Mouse (Mus musculus) forebrain, embryonic 11.5 days (tissue): ENCODE measurements around the gene Emg1. TPM values are rescaled to one million over a fixed set of nuclear protein-coding genes. Genes with fewer than 3 reads are reported as not detected.

Experiments
- ATAC-seq: fragments of 200-750 bp; cut with Nextera tagmentation; replicated peaks from 2 replicates; pipeline ENCODE4 v1.8.0; 2017; ENCODE audit warnings: moderate TSS enrichment; ENCODE audit not compliant: low FRiP score
- DNase-seq: peaks from one replicate; pipeline ENCODE4 v3.0.0-alpha.2; 2017; ENCODE audit warnings: low spot score
- H3K27ac ChIP-seq: fragments of 300-500 bp; sonication (generic); 2 replicates; pipeline ENCODE4 v1.5.1; 2014; ENCODE audit warnings: low read depth, low read length
- H3K27me3 ChIP-seq: fragments of 300-500 bp; sonication (generic); 2 replicates; pipeline ENCODE4 v1.6.1; 2014; ENCODE audit warnings: mild to moderate bottlenecking, low read length, mixed read lengths; ENCODE audit not compliant: control insufficient read depth, insufficient read depth
- H3K36me3 ChIP-seq: fragments of 300-500 bp; sonication (generic); 2 replicates; pipeline ENCODE4 v1.6.1; 2014; ENCODE audit warnings: mild to moderate bottlenecking, low read length, moderate library complexity, mixed read lengths; ENCODE audit not compliant: control insufficient read depth, insufficient read depth
- H3K4me1 ChIP-seq: fragments of 300-500 bp; sonication (generic); replicated peaks from 2 replicates; pipeline ENCODE4 v1.6.1; 2014; ENCODE audit warnings: low read length, mixed read lengths; ENCODE audit not compliant: control insufficient read depth, insufficient read depth
- H3K4me2 ChIP-seq: fragments of 300-500 bp; sonication (generic); 2 replicates; pipeline ENCODE4 v1.6.1; 2014; ENCODE audit warnings: low read depth, mild to moderate bottlenecking, low read length, moderate library complexity, mixed read lengths; ENCODE audit not compliant: severe bottlenecking
- H3K4me3 ChIP-seq: fragments of 300-500 bp; sonication (generic); 2 replicates; pipeline ENCODE4 v1.5.1; 2014; ENCODE audit warnings: low read depth, low read length
- H3K9ac ChIP-seq: fragments of 300-500 bp; sonication (generic); 2 replicates; pipeline ENCODE4 v1.6.1; 2014; ENCODE audit warnings: low read length
- H3K9me3 ChIP-seq: fragments of 300-500 bp; sonication (generic); 2 replicates; pipeline ENCODE4 v1.6.1; 2016; ENCODE audit warnings: low read length, mixed read lengths; ENCODE audit not compliant: control insufficient read depth
- WGBS: fragments of 180-500 bp; shearing (Covaris S2); extraction: QIAGEN DNeasy Blood & Tissue Kit; methylation state at CpG from one replicate; pipeline ENCODE4 v1.1.7; 2014; 5-methylcytosine and 5-hydroxymethylcytosine counted together
- polyA plus RNA-seq: library from polyadenylated mRNA; unstranded; fragments of >200 nt; fragmentation: Nextera tagmentation; extraction: Ambion mirVana; gene quantifications from 2 replicates; pipeline ENCODE4 v1.2.1, GENCODE M21; 2014

The Emg1 gene
- polyA plus RNA-seq, 1 experiment from 2014 or later: 228 TPM

- WGBS: 79% methylated on average over 7 of the region's 7 CpGs
- no peak for ATAC-seq
- H3K9ac ChIP-seq: no peak overlapping the region
- DNase-seq: no peak
- no peaks in the 10 kb centered on the region for H3K9me3 ChIP-seq
- H3K36me3 ChIP-seq: peaks cover 5% of the 10 kb centered on the region; the same call in 1 of the 2 replicates
- H3K4me3 ChIP-seq: no peak overlapping the region
- H3K4me1 ChIP-seq: no peaks in the 10 kb centered on the region
- H3K4me2 ChIP-seq: no peak overlapping the region
- H3K27me3 ChIP-seq: no peaks in the 10 kb centered on the region
- H3K27ac ChIP-seq: no peak overlapping the region
Measured at GRCm38 (mm10) chr6:124719354-124719978, 7.5 kb upstream of the Emg1 start.

- WGBS: 51% methylated on average over 16 of the region's 16 CpGs
- H3K27ac ChIP-seq: no peak overlapping the region
Measured at GRCm38 (mm10) chr6:124718703-124719102, 6.7 kb upstream of the Emg1 start.

GRCm38 (mm10) chr6:124717968-124718367 is 6.0 kb upstream of the Emg1 start:
- no peak for ATAC-seq
- peaks cover 2% of the 10 kb centered on the region; the same call in 1 of the 2 replicates for H3K4me1 ChIP-seq
- H3K4me2 ChIP-seq: no peak overlapping the region
- no peaks in the 10 kb centered on the region for H3K9me3 ChIP-seq
- no peak overlapping the region for H3K27ac ChIP-seq
- H3K27me3 ChIP-seq: no peaks in the 10 kb centered on the region
- H3K36me3 ChIP-seq: peaks cover 5% of the 10 kb centered on the region; the same call in 1 of the 2 replicates
- H3K4me3 ChIP-seq: no peak overlapping the region
- WGBS: 79% methylated on average over 13 of the region's 13 CpGs
- no peak overlapping the region for H3K9ac ChIP-seq
- no peak for DNase-seq

More at GRCm38 (mm10) chr6:124718703-124719102, 6.7 kb upstream of the Emg1 start:
- H3K9me3 ChIP-seq: no peaks in the 10 kb centered on the region
- ATAC-seq (no peak), DNase-seq (no peak)
- no peak overlapping the region for H3K4me2 ChIP-seq
- peaks cover 5% of the 10 kb centered on the region; the same call in 1 of the 2 replicates for H3K36me3 ChIP-seq
- no peaks in the 10 kb centered on the region for H3K27me3 ChIP-seq
- H3K9ac ChIP-seq: no peak overlapping the region
- no peaks in the 10 kb centered on the region; the same call in 1 of the 2 replicates for H3K4me1 ChIP-seq
- no peak overlapping the region for H3K4me3 ChIP-seq

DNA sequence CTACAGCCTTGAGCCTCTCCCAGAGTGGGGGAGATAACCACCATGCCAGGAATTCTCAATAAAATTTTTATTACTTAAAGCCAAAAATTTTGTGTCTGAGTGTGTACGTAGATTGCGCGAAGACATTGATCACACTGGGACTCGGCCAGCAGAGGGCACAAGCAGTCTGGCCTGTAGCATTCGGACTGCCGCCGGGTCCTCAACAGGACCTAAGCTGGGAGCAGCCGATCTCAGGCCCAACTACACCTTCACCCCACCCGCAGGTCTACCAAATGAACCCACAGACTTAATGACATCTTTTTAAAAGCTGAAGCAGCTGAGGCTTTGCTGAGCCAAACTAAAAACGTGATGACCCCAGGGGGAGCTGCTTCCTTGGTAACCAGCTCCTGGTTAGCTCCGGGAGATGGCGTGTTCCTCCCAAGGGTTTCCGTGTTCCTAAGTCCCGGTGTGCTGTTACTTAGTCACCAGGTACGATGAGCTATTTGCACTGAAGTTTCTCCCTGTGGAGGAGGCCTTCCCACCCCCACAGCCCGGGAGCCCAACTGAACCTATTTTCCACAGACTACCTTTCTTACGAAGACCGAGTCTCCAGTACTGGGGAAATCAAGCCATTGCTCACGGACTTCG is 5.0 kb upstream of the Emg1 start:
- no peak overlapping the region for H3K9ac ChIP-seq
- no peak overlapping the region for H3K27ac ChIP-seq
- H3K36me3 ChIP-seq: peaks cover 5% of the 10 kb centered on the region; the same call in 1 of the 2 replicates
- no peak overlapping the region for H3K4me3 ChIP-seq
- 69% methylated on average over 20 of the region's 20 CpGs for WGBS
- no peak for ATAC-seq
- peaks cover 2% of the 10 kb centered on the region; the same call in 1 of the 2 replicates for H3K4me1 ChIP-seq
- DNase-seq: peak; percentile 77
- no peak overlapping the region for H3K4me2 ChIP-seq
- no peaks in the 10 kb centered on the region for H3K27me3 ChIP-seq
- H3K9me3 ChIP-seq: no peaks in the 10 kb centered on the region

- Histone ChIP-seq H3K36me3 (peaks cover 5% of the 10 kb centered on the region; the same call in 1 of the 2 replicates), H3K4me1 (peaks cover 7% of the 10 kb centered on the region; the same call in 1 of the 2 replicates), H3K4me3 (peak overlapping the region; percentile 92), H3K27me3 (no peaks in the 10 kb centered on the region), H3K4me2 (peak overlapping the region; percentile 98), H3K27ac (no peak overlapping the region), H3K9me3 (no peaks in the 10 kb centered on the region), H3K9ac (peak overlapping the region; percentile 92)
- DNase-seq: no peak
- no peak; the same call in 1 of the 2 replicates for ATAC-seq
- WGBS: 25% methylated on average over 11 of the region's 11 CpGs
Measured at GRCm38 (mm10) chr6:124712918-124713317, 940 bp upstream of the Emg1 start.

- H3K4me2 ChIP-seq: no peak overlapping the region
- no peak overlapping the region for H3K9ac ChIP-seq
- no peak overlapping the region for H3K4me3 ChIP-seq
- DNase-seq: no peak
- no peak for ATAC-seq
- H3K9me3 ChIP-seq: no peaks in the 10 kb centered on the region
- peaks cover 5% of the 10 kb centered on the region; the same call in 1 of the 2 replicates for H3K4me1 ChIP-seq
- H3K27me3 ChIP-seq: no peaks in the 10 kb centered on the region
- H3K36me3 ChIP-seq: peaks cover 16% of the 10 kb centered on the region; the same call in 1 of the 2 replicates
- WGBS: 95% methylated on average over 10 of the region's 10 CpGs
- no peak overlapping the region for H3K27ac ChIP-seq
Measured at GRCm38 (mm10) chr6:124708289-124708889, 3.6 kb downstream of the Emg1 start.

DNA sequence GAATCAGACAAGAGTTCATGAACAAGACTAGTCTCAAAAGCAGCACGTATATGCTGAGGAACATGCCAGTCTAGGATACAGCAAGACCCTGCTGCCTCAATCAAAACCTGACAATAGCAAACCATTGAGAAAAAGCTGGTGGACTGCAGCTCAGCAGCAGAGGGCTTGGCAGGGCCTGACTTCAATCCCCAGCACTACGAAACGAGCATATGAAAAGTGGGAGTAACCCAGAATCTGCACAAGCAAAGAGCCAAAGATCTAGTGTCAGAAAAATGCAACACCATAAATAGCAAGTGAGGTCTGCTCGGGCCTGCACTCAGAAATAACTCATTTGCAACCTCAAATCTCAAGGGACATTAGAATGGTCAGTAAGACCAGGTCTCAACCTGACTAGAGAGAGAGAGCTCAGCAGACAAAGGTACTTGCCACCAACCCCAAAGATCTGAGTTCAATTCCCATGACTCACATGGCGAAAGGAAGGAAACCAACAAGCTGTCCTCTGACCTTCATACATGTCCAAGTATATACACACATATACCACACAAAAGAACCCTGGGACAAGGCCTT is 5.8 kb downstream of the Emg1 start:
- H3K4me3 ChIP-seq: no peak overlapping the region
- H3K9me3 ChIP-seq: no peaks in the 10 kb centered on the region
- H3K36me3 ChIP-seq: peaks cover 19% of the 10 kb centered on the region; the same call in 1 of the 2 replicates
- H3K4me2 ChIP-seq: no peak overlapping the region
- no peak overlapping the region for H3K27ac ChIP-seq
- DNase-seq (no peak), ATAC-seq (no peak)
- peaks cover 4% of the 10 kb centered on the region; the same call in 1 of the 2 replicates for H3K4me1 ChIP-seq
- WGBS: 91% methylated on average over 5 of the region's 5 CpGs
- H3K9ac ChIP-seq: no peak overlapping the region
- H3K27me3 ChIP-seq: no peaks in the 10 kb centered on the region

DNA sequence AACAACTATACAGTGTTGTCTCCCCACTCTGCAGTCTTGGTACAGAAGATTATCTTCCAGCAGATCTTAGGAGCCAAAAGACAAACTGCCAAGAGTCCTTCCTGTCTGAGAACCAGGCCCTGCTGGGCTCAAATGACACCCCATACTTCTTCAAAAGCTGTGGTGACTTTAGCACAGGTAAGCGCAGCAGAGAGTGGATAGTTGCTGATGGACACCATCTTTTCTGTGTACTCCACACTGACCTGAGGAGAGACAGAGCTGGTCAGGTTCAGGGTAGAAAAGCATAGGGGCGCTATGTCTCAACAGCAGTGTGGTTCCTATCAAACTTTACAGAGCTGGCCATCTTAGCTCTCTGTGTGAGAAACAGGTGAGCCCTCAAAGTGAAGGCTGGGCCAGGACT is 7.6 kb downstream of the Emg1 start:
- Histone ChIP-seq H3K9me3 (no peaks in the 10 kb centered on the region), H3K27me3 (no peaks in the 10 kb centered on the region), H3K4me2 (no peak overlapping the region), H3K4me1 (no peaks in the 10 kb centered on the region), H3K27ac (no peak overlapping the region), H3K9ac (no peak overlapping the region), H3K36me3 (peaks cover 19% of the 10 kb centered on the region; the same call in 1 of the 2 replicates), H3K4me3 (no peak overlapping the region)
- 92% methylated on average over 2 of the region's 2 CpGs for WGBS
- DNase-seq (no peak), ATAC-seq (no peak)
